Mouse (Mus musculus) lung, postnatal 0 days (tissue): Measurements from ENCODE around the gene Rtl6.

Experiments used
- CTCF ChIP-seq: IDR thresholded peaks from 2 replicates; pipeline ENCODE4 v1.5.1; 2016; ENCODE audit warnings: antibody characterized with exemption, mild to moderate bottlenecking
- EP300 ChIP-seq: IDR thresholded peaks from 2 replicates; pipeline ENCODE4 v1.6.1; 2016; ENCODE audit warnings: antibody characterized with exemption, mild to moderate bottlenecking, control low read depth

GRCm38 (mm10) chr15:84521486-84521885 lies 36.1 kb downstream of the Rtl6 start:
- TF ChIP-seq CTCF (no peak), EP300 (no peak)
